Mouse (Mus musculus): ENCODE data around the gene Mpped2.

The Mpped2 gene

GRCm38 (mm10) chr2:106722020-106722419 is 29.0 kb downstream of the Mpped2 start:
- TF ChIP-seq GATA4 (IDR thresholded peaks at IDR 0.05; ENCODE audit: insufficient replicate concordance, low read length) = no peak

DNA sequence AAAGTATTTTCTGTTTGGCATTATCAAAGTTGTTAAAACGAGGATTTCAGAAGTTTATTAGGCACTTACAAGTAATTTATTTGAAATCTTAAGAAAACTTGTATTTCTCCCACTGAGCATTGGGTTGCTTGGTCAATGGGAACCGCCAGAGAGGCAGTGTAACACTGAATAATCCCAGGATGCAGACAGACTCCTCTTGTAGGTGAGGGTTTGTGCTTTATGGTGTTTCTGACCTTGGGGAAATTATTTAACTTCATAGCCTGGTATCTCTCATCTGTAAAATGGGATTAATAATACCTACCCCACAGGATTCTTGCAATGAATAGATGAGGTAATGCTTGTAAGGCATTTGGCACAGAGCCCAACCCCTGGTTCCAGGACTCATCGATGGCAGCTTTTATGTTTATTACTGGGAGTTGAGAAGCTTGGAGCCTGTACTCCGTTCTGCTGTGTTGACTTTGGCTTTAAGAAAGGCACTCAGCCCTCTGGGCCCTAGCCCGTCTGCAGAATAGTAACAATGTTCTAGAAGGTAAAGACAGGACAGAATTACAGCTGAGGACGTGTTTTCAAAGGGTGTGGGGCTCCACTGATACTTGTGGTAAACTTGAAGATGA is 37.0 kb downstream of the Mpped2 start:
- no peak for TF ChIP-seq GATA4 (IDR thresholded peaks at IDR 0.05; ENCODE audit: insufficient replicate concordance, low read length)

DNA sequence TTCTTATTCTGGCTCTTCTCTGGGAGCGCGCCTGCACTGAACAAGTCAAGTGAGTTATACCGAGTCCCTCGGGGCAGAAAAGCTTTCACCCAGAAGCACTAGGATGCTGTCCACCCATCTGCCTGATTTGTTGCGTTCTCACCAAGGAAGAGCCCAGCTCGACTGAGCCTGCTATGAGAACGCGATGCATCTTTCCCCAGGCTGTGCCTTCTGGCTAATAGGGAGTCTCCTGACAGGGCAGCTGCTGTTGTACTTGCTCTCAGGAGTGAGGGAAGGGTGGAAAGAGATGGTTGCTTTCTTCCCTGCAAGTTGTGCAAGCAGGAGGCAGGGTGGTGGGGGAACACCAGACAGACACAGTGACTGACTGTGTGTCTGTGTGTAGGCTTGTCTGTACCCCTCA is 37.5 kb downstream of the Mpped2 start:
- TF ChIP-seq GATA4 (IDR thresholded peaks at IDR 0.05; ENCODE audit: insufficient replicate concordance, low read length) = no peak

DNA sequence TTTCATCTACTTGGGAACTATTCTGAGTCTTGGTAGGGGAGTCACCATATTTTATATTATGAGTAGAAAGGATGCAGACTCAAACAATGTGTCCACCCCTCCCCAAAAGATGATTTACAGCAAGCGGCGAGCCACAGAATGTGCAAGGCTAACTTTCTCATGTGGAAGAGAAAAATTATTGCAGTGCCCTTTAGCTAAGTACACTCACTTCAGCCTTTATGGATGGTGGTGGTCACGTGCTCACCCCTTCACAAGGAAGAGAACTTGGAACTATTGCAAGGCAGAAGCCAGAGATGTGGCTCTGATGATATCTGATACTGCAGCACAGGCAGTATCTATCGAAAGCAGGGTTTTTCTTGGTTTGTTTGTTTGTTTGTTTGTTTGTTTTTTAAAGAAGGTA is 38.4 kb downstream of the Mpped2 start:
- no peak for TF ChIP-seq GATA4 (IDR thresholded peaks at IDR 0.05; ENCODE audit: insufficient replicate concordance, low read length)

- no peak for TF ChIP-seq GATA4 (IDR thresholded peaks at IDR 0.05; ENCODE audit: insufficient replicate concordance, low read length)
Observed at GRCm38 (mm10) chr2:106732171-106732570, 39.1 kb downstream of the Mpped2 start.

- TF ChIP-seq GATA4 (IDR thresholded peaks at IDR 0.05; ENCODE audit: insufficient replicate concordance, low read length) = no peak
Observed at GRCm38 (mm10) chr2:106733396-106733795, 40.3 kb downstream of the Mpped2 start.

- TF ChIP-seq GATA4 (IDR thresholded peaks at IDR 0.05; ENCODE audit: insufficient replicate concordance, low read length) = no peak
Observed at GRCm38 (mm10) chr2:106734004-106734403, 40.9 kb downstream of the Mpped2 start.

DNA sequence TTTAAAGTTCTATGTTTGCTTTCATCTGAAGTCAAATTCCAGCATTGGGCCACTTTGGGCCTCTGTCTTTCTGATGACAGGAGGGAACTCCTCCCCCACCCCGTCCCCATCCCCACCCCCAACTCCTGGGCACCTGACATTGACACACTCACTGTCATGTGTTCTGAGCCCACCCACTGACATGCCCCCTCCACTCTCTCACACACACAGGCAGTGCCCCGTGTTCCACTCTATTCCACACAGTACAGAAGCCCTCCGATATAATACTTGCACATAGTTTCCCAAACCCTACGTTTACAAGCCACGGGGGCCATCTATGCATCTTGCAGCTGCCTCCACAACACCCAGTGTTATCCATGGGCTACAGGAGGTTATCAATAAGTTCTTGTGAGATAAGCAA is 42.1 kb downstream of the Mpped2 start:
- TF ChIP-seq GATA4 (IDR thresholded peaks at IDR 0.05; ENCODE audit: insufficient replicate concordance, low read length) = no peak

- no peak for TF ChIP-seq GATA4 (IDR thresholded peaks at IDR 0.05; ENCODE audit: insufficient replicate concordance, low read length)
Observed at GRCm38 (mm10) chr2:106735792-106736359, 42.8 kb downstream of the Mpped2 start.

DNA sequence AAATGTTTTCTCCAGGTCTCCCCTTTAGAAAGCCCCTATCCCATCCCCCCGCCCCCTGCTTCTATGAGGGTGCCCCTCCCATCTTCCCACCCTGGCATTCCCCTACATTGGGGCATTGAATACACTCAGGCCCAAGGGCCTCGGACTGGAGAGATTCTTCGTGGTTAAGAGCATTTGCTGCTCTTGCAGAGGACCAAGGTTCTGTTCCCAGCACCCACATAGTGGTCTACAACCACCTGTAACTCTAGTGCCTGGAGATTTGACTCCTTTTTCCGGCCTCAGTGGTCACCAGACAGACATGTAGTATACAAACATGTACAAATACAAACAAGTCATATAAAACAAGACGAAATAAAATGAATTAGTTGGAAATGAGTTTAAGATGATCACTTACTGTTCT is 45.9 kb downstream of the Mpped2 start:
- TF ChIP-seq GATA4 (IDR thresholded peaks at IDR 0.05; ENCODE audit: insufficient replicate concordance, low read length) = no peak

GRCm38 (mm10) chr2:106744086-106744485 is 51.0 kb downstream of the Mpped2 start:
- no peak for TF ChIP-seq GATA4 (IDR thresholded peaks at IDR 0.05; ENCODE audit: insufficient replicate concordance, low read length)

DNA sequence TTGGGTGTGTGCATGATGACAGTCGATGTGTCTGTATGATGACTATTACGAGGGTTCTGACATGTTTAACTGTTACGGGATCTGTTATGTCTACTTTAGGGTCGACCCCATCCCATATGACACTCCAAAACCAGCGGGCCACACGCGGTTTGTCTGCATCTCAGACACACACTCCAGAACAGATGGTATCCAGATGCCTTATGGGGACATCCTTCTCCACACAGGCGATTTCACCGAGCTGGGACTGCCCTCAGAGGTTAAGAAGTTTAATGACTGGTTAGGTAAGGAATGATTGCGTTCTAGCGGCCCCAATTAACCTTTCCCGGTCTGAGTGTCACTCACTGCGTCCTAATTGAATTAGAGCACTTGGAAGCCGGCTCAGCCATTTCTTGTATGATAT is 51.5 kb downstream of the Mpped2 start:
- TF ChIP-seq GATA4 (IDR thresholded peaks at IDR 0.05; ENCODE audit: insufficient replicate concordance, low read length) = no peak

GRCm38 (mm10) chr2:106745364-106745763 is 52.3 kb downstream of the Mpped2 start:
- TF ChIP-seq GATA4 (IDR thresholded peaks at IDR 0.05; ENCODE audit: insufficient replicate concordance, low read length) = no peak

GRCm38 (mm10) chr2:106746211-106746610 is 53.1 kb downstream of the Mpped2 start:
- no peak for TF ChIP-seq GATA4 (IDR thresholded peaks at IDR 0.05; ENCODE audit: insufficient replicate concordance, low read length)

DNA sequence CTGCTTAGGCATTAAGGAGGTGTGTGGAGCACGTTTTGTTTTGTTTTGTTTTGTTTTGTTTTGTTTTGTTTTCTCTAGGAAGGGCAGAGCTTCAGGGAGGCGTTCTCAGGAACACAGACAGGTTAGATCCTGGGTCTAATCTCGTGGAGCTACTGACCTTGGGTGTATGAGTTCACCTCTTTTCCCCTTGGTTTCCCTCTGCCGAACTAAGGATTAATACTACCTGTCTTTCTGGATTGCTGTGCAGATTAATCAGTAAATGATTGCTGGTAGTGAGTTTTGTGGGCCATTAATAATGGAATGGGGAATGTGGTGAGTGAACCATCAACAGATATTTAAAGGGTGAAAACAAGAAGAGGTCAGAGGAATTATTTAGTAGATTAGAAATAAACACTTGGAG is 53.8 kb downstream of the Mpped2 start:
- TF ChIP-seq GATA4 (IDR thresholded peaks at IDR 0.05; ENCODE audit: insufficient replicate concordance, low read length) = no peak

GRCm38 (mm10) chr2:106747342-106747741 is 54.3 kb downstream of the Mpped2 start:
- no peak for TF ChIP-seq GATA4 (IDR thresholded peaks at IDR 0.05; ENCODE audit: insufficient replicate concordance, low read length)

- TF ChIP-seq GATA4 (IDR thresholded peaks at IDR 0.05; ENCODE audit: insufficient replicate concordance, low read length) = no peak
Observed at GRCm38 (mm10) chr2:106750878-106751277, 57.8 kb downstream of the Mpped2 start.

Measured in liver, adult (tissue).